Mouse (Mus musculus) liver (tissue): ENCODE measurements around the gene Olfr700.
"Not testable (repeated sequence)": the region's sequence is repeated elsewhere in the genome, so short reads cannot be mapped to it uniquely, and the experiment has no call there.

Experiments
- DNase-seq: peaks from one replicate; pipeline ENCODE4 v3.0.0-alpha.2; 2020; ENCODE audit warnings: mixed read lengths

Gene Olfr700

DNA sequence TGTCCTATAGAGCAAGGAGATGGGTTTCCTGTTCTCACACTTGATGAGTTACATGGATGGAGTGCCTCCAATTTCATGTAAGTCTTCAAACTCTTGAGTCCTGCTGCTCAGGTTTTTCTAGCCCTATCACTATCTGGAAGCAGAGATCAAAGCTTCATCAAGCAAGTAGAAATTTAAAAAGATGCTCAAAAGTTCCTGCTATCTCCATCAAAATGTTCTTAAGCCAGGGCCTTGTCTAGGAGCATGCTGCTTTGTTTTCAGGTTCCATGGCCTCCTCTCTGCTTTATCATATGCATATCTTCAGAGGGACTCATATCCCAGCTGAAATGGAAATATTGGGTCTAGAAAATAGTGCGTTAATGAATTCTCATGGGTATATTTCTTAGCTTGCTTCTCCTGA lies at the start of gene Olfr700:
Gene Olfr700, minus strand, starts transcription at position 101 of the 400 bp plus-strand sequence.
- DNase-seq, result no peak

DNA sequence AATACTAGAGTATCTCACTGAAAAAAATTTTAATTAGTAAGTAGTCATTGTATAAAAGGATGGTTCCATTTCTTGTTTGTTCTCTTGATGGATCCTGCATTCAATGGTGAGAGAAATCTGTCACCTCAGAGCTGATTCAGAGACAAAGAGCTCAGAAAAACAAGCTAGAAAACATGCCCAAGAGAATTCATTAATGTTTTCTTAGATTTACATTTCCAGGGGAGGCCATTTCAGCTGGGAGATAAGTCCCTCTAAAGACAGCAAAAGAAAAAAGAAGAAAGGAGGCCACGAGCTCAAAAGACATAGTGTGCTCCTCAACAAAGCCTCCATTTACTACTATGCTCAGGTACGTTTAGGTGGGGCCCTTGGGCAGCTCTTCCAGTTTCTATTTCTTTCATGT lies 34.4 kb upstream of the Olfr700 start, which contains the start of gene Olfr703:
Gene Olfr703, plus strand, starts transcription at position 301 of the 400 bp plus-strand sequence.
- DNase-seq, result no peak

DNA sequence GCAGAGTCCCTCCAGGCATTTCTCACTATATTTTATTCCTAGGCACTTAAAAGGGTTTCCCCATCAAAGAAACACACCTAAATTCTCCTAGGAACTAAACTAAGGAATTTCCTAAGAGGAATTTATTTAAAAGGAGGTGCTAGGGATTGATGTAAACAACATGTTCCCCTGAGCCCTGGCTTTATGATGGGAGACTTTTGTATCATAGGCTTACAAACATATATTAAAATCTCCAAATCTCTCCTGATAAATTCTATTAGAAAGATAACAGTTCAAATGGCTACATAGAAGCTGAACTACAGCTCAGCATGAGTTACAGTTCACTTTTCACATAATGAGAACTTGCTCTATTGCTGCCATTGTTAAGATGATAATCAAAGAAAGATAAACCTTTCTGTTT lies 25.2 kb upstream of the Olfr700 start, which contains the start of gene Olfr702:
Gene Olfr702, minus strand, starts transcription at position 101 of the 400 bp plus-strand sequence.
- no peak for DNase-seq

DNA sequence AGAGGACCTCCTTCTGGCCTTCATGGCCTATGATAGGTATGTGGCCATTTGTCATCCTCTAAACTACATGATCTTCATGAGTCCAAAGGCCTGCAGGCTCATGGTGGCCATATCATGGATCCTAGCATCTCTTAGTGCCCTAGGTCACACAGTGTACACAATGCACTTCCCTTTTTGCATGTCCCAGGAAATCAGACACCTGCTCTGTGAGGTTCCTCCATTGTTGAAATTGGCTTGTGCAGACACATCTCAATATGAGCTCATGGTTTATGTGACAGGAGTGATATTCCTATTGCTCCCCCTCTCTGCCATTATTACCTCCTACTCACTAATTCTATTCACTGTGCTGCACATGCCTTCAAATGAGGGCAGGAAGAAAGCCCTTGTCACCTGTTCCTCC lies 9.8 kb upstream of the Olfr700 start:
- no peak for DNase-seq

DNA sequence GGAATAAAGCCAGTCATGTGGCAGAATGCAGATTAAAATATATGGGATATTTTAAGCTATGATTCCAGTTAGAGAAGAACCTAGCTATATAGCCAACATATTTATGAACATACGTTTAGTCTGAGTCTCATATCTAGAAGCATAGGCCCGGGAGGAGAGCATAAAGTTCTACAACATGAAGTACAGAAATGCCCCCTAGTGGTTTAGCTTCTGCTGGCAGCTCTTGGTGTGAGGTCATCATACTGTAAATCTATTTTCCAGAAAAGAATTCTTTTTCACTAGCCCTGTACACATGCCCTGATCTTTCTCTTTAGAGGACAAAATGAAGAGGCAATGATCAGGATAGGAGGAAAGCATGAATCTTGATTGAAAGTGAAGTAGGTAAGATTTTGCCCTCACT lies 7.1 kb upstream of the Olfr700 start:
- peak; percentile 6 for DNase-seq

DNA sequence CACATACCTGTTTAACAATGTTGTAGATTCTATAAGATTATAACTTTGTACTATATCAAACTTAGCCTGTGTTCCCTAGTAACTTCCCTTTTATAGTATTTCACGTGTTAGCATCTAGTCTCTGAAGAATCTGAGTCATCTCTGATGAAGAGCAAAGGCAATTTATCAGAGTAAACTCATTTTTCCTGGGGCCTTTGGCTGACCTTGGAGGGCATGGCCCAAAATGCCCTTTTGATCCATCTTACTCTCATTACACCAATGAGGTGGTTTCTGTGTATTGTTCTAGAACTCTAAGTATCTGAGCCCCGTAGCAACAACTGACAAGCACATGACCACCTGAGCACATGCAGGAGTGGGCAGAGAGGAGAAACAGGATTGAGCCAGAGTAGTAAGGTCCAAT lies 5.2 kb upstream of the Olfr700 start, which contains the start of gene Olfr701:
Gene Olfr701, plus strand, starts transcription at position 301 of the 400 bp plus-strand sequence.
- DNase-seq, result no peak

DNA sequence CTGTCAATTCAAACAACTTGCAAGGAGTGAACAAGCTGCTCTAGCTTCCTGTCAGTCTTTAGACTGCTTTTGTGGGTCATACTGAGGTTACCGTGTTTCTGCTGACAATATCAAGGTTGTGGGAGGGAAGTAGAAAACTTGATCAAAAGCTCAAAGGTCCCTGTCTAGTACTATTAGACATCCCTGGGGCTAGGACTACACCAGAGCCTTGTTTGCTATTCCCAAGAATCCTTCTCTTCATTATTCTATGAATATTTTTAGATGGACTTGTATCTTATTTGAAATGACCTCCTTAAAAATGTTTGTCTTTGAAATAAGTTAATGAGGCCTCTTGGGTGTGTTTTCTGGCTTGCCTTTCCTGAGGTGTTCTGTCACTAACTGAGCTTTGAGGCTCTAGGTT lies 15.5 kb downstream of the Olfr700 start, which contains the start of gene Olfr699:
Gene Olfr699, minus strand, starts transcription at position 101 of the 400 bp plus-strand sequence.
- DNase-seq, result no peak

DNA sequence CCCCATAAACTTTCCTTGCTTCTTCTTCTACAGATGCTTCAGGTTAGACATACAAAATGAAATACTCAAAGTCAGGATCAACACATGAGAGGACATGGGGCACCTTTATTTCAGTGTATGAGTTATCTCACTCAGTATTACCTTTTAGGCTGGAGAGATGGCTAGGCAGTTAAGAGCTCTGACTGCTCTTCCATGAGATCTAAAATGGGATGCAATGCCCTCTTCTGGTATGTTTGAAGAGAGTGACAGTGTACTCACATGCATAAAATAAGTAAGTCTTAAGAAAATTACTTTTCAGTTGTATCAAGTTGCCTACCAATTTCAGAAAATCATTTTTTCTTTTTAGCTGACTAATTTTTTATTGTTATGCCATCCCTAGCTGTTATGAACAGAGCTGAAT lies 20.3 kb downstream of the Olfr700 start:
- no peak for DNase-seq

DNA sequence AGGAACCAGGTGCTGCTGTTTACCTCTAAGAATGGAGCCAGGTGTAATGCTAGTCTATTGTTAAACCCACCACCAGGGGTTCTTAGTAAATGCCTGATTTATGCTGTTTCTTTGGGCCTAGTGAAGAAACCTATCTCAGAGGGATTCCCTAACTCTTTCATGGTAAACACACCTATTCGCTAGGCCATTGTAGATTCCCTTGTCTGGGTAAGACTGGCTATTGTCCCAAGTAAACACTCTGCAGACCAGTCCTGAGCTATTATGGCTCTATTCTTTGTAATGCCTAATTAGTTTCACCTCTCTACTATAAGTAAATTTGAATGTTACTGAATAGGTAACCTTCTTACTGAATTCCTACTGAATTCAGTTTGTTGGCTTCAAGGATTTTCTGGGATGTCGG lies 47.6 kb downstream of the Olfr700 start:
- DNase-seq, result not testable (repeated sequence)

DNA sequence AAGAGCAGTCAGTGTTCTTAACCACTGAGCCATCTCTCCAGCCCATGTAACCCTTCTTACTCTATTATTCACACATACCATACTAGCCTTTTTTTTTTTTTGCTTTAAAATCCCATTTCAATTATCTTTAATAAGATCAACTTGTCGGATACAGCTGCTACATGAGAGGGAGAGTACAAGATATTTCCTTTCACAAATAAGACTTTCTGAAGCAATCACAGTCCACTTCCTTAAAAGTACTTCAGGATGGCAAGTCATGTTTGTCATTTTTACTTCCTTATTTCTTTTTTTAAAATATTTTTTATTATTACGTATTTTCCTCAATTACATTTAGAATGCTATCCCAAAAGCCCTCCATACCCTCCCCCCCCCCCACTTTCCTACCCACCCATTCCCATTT lies 49.8 kb downstream of the Olfr700 start:
- no peak for DNase-seq
